Mouse (Mus musculus) MEL (cell line): Measurements from ENCODE around the gene Hnf1b. TPM values are rescaled to one million over a fixed set of nuclear protein-coding genes. Genes with fewer than 3 reads are reported as not detected.

ENCODE experiments used
- DNase-seq: peaks from one replicate; pipeline ENCODE4 v3.0.0; 2011; ENCODE audit warnings: low read depth, low spot score
- H3K27ac ChIP-seq: 2 replicates; pipeline ENCODE4 v1.5.1; 2012; ENCODE audit warnings: low read depth, mild to moderate bottlenecking, control low read depth, low read length, moderate library complexity; ENCODE audit not compliant: control insufficient read depth
- H3K27me3 ChIP-seq, 2 experiments: fragments of 150-350 bp in 1 of 2; sonication (generic) in 1 of 2; 2 replicates each; pipeline ENCODE4 v1.6.1; 2012; ENCODE audit warnings: low read length in 2 of 2, mild to moderate bottlenecking in 2 of 2, improper control_type of control experiment in 1 of 2, moderate library complexity in 1 of 2; ENCODE audit not compliant: insufficient read depth in 2 of 2, control insufficient read depth in 1 of 2
- H3K36me3 ChIP-seq, 2 experiments: 2 replicates each; pipeline ENCODE4 v1.6.1; 2012 to 2014; ENCODE audit warnings: low read length in 2 of 2, improper control_type of control experiment in 1 of 2, inconsistent platforms in 1 of 2, mild to moderate bottlenecking in 1 of 2; ENCODE audit not compliant: insufficient read depth in 2 of 2, control insufficient read depth in 1 of 2
- H3K4me1 ChIP-seq, 2 experiments: fragments of 150-350 bp in 1 of 2; sonication (generic) in 1 of 2; 2 replicates each; pipeline ENCODE4 v1.6.1; 2012; ENCODE audit warnings: low read length in 2 of 2, improper control_type of control experiment in 1 of 2, mild to moderate bottlenecking in 1 of 2; ENCODE audit not compliant: insufficient read depth in 2 of 2, control insufficient read depth in 1 of 2
- H3K4me3 ChIP-seq, 2 experiments: fragments of 150-350 bp in 1 of 2; sonication (generic) in 1 of 2; 2 replicates each; pipeline ENCODE4 v1.5.1; 2012; ENCODE audit warnings: low read depth in 2 of 2, low read length in 2 of 2, mild to moderate bottlenecking in 2 of 2, moderate library complexity in 2 of 2, control low read depth in 1 of 2, improper control_type of control experiment in 1 of 2; ENCODE audit not compliant: control insufficient read depth in 1 of 2, insufficient read depth in 1 of 2
- H3K79me2 ChIP-seq: 2 replicates; pipeline ENCODE4 v1.6.1; 2012; ENCODE audit warnings: mild to moderate bottlenecking, low read length, moderate library complexity; ENCODE audit not compliant: control insufficient read depth, poor library complexity, insufficient read depth
- H3K9ac ChIP-seq: 2 replicates; pipeline ENCODE4 v1.6.1; 2012; ENCODE audit warnings: low read depth, mild to moderate bottlenecking, control low read depth, low read length, moderate library complexity; ENCODE audit not compliant: control insufficient read depth, poor library complexity, severe bottlenecking
- H3K9me3 ChIP-seq: fragments of 150-350 bp; sonication (generic); replicated peaks from 2 replicates; pipeline ENCODE4 v1.6.1; 2012; ENCODE audit warnings: mild to moderate bottlenecking, low read length, improper control_type of control experiment, moderate library complexity; ENCODE audit not compliant: insufficient read depth
- BHLHE40 ChIP-seq: IDR thresholded peaks from 2 replicates; pipeline ENCODE4 v1.6.1; 2012; ENCODE audit warnings: low read depth, mild to moderate bottlenecking, inconsistent platforms, low read length, improper control_type of control experiment, borderline replicate concordance
- CHD2 ChIP-seq: IDR thresholded peaks from 2 replicates; pipeline ENCODE4 v1.6.1; 2011; ENCODE audit warnings: low read length, improper control_type of control experiment
- E2F4 ChIP-seq: IDR thresholded peaks from 2 replicates; pipeline ENCODE4 v1.6.1; 2011; ENCODE audit warnings: low read depth, low read length, improper control_type of control experiment, borderline replicate concordance
- ETS1 ChIP-seq: IDR thresholded peaks from 2 replicates; pipeline ENCODE4 v1.6.1; 2012; ENCODE audit warnings: low read depth, mild to moderate bottlenecking, inconsistent platforms, low read length, improper control_type of control experiment, moderate library complexity
- HCFC1 ChIP-seq: IDR thresholded peaks from 2 replicates; pipeline ENCODE4 v1.6.1; 2012; ENCODE audit warnings: low read depth, mild to moderate bottlenecking, inconsistent platforms, low read length, improper control_type of control experiment, moderate library complexity
- JUND ChIP-seq: IDR thresholded peaks from 2 replicates; pipeline ENCODE4 v1.6.1; 2011; ENCODE audit warnings: low read depth, mild to moderate bottlenecking, improper control_type of control experiment, low read length
- MAFK ChIP-seq: IDR thresholded peaks from 2 replicates; pipeline ENCODE4 v1.6.1; 2011; ENCODE audit warnings: low read depth, mild to moderate bottlenecking, low read length, improper control_type of control experiment, borderline replicate concordance
- MAZ ChIP-seq: IDR thresholded peaks from 2 replicates; pipeline ENCODE4 v1.6.1; 2012; ENCODE audit warnings: low read depth, mild to moderate bottlenecking, inconsistent platforms, low read length, improper control_type of control experiment
- MEF2A ChIP-seq: IDR thresholded peaks from 2 replicates; pipeline ENCODE4 v1.6.1; 2014; ENCODE audit warnings: low read depth, mild to moderate bottlenecking, inconsistent platforms, low read length, improper control_type of control experiment; ENCODE audit not compliant: poor library complexity, insufficient replicate concordance, severe bottlenecking; ENCODE audit errors: extremely low read depth
- MXI1 ChIP-seq: IDR thresholded peaks from 2 replicates; pipeline ENCODE4 v1.6.1; 2011; ENCODE audit warnings: mild to moderate bottlenecking, low read depth, low read length, improper control_type of control experiment
- MYC ChIP-seq: IDR thresholded peaks from 2 replicates; pipeline ENCODE4 v1.6.1; 2011; ENCODE audit warnings: low read depth, mild to moderate bottlenecking, low read length, improper control_type of control experiment, moderate library complexity
- NRF1 ChIP-seq: IDR thresholded peaks from 2 replicates; pipeline ENCODE4 v1.6.1; 2014; ENCODE audit warnings: low read depth, mild to moderate bottlenecking, inconsistent platforms, low read length, improper control_type of control experiment, moderate library complexity; ENCODE audit not compliant: poor library complexity, insufficient read depth, severe bottlenecking
- RAD21 ChIP-seq: IDR thresholded peaks from 2 replicates; pipeline ENCODE4 v1.6.1; 2011; ENCODE audit warnings: mild to moderate bottlenecking, low read depth, low read length, improper control_type of control experiment
- RCOR1 ChIP-seq: IDR thresholded peaks from 2 replicates; pipeline ENCODE4 v1.6.1; 2012; ENCODE audit warnings: low read depth, mild to moderate bottlenecking, inconsistent platforms, low read length, improper control_type of control experiment
- TAL1 ChIP-seq: IDR thresholded peaks from 2 replicates; pipeline ENCODE4 v1.6.1; 2012; ENCODE audit warnings: mild to moderate bottlenecking, inconsistent platforms, low read length, moderate library complexity, mixed read lengths
- TCF12 ChIP-seq: IDR thresholded peaks from 2 replicates; pipeline ENCODE4 v1.6.1; 2014; ENCODE audit warnings: low read depth, mild to moderate bottlenecking, inconsistent platforms, low read length, improper control_type of control experiment, moderate library complexity
- UBTF ChIP-seq: IDR thresholded peaks from 2 replicates; pipeline ENCODE4 v1.6.1; 2012; ENCODE audit warnings: low read depth, mild to moderate bottlenecking, inconsistent platforms, low read length, improper control_type of control experiment, moderate library complexity, borderline replicate concordance; ENCODE audit not compliant: insufficient read depth
- USF1 ChIP-seq: IDR thresholded peaks from 2 replicates; pipeline ENCODE4 v1.6.1; 2014; ENCODE audit warnings: low read depth, mild to moderate bottlenecking, inconsistent platforms, low read length, improper control_type of control experiment, moderate library complexity
- ZMIZ1 ChIP-seq: IDR thresholded peaks from 2 replicates; pipeline ENCODE4 v1.6.1; 2012; ENCODE audit warnings: low read depth, mild to moderate bottlenecking, inconsistent platforms, low read length, improper control_type of control experiment, moderate library complexity
- polyA plus RNA-seq, 2 experiments: library from polyadenylated mRNA; stranded (reverse) in 1 of 2; unstranded in 1 of 2; fragments of >175 nt in 1 of 2; fragments of >200 nt in 1 of 2; gene quantifications; 2 replicates each; pipeline versions ENCODE4 v1.2.1 to v1.2.4; 2012; ENCODE audit warnings: low replicate concordance in 2 of 2, low read depth in 1 of 2; ENCODE audit not compliant: insufficient read length in 2 of 2, insufficient read depth in 1 of 2, missing spikeins in 1 of 2
- total RNA-seq: library from RNA; depleted of rRNA; stranded (reverse); fragments of 300-350 nt; gene quantifications from 2 replicates; pipeline ENCODE4 v1.2.3, GENCODE M21; 2012

Gene Hnf1b
- total and polyA plus RNA-seq, 3 experiments, result not detected

DNA sequence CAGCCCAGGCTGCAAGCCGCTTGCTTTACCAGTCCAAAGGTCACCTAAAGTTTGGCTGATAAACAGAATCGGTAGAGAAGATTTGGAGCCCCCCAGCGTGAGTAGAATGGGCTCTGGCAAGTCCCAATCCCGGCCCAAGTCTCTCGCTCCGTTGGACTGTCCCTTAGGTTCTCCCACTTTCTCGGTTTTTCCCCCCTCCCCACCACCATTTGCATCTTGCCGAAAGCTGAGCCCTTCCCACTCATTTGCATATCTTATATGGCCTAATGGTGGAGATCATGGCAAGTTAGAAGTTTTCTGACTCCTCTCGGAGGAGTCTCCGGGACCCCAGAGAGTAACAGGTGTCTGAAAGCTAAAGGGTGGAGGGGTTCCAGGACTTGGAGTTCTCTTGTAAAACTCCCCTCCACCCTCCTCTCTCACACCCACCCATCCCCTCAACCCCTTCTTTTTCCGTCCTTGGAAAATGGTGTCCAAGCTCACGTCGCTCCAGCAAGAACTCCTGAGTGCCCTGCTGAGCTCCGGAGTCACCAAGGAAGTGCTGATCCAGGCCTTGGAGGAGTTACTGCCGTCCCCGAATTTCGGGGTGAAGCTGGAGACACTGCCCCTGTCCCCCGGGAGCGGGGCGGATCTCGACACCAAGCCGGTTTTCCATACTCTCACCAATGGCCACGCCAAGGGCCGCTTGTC lies 866 bp downstream of the Hnf1b start:
- H3K27me3 ChIP-seq, result peaks cover 9 to 14% of the 10 kb centered on the region in 2 experiments
- no peaks in the 10 kb centered on the region for H3K79me2 ChIP-seq
- no peak overlapping the region for H3K27ac ChIP-seq
- no peaks in the 10 kb centered on the region for H3K4me1 ChIP-seq
- TF ChIP-seq NRF1, result no peak
- no peak for TF ChIP-seq UBTF
- TF ChIP-seq MAFK, result no peak
- TF ChIP-seq RAD21, result no peak
- TF ChIP-seq RCOR1, result no peak
- TF ChIP-seq ETS1, result no peak
- TF ChIP-seq TCF12, result no peak
- no peak for TF ChIP-seq HCFC1
- TF ChIP-seq MXI1, result no peak
- no peaks in the 10 kb centered on the region for H3K36me3 ChIP-seq
- no peak for DNase-seq
- H3K9ac ChIP-seq, result no peak overlapping the region
- no peaks in the 10 kb centered on the region for H3K9me3 ChIP-seq
- H3K4me3 ChIP-seq, result no peak overlapping the region

DNA sequence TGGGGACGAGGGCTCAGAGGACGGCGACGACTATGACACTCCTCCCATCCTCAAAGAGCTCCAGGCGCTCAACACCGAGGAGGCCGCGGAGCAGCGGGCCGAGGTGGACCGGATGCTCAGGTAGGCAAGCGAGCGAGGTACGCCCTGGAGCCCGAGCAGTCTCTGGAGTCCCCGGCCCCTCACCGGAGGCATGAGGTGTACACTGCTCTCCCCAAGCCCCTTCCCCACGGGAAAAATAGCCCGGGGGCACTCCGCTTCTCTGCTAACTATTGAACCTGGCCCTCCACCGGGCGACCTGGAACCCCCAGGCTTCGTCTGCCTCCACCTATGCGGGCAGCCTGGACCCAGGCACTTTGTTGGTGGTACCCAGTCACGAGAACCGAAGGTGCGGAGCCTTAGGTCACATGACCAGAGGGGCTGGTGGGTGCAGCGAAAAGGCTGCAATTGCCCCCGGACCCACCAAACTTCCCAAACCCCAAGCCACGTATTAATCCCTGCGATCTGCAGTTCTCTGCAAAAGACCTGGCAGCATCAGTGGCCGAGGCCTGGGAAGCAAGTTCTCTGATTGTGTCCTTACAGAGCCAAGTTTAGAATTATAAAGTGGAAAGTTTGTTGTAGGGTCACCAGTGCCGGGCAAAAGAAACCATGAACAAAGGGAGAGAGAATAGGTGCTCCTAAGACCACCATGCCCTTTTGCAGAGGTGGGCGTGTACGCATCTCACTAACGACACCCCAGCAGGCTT lies 1.6 kb downstream of the Hnf1b start:
- Histone ChIP-seq H3K4me3 (no peak overlapping the region), H3K27me3 (peaks cover 11 to 17% of the 10 kb centered on the region in 2 experiments), H3K4me1 (no peaks in the 10 kb centered on the region), H3K27ac (no peak overlapping the region), H3K36me3 (no peaks in the 10 kb centered on the region), H3K9ac (no peak overlapping the region), H3K79me2 (no peaks in the 10 kb centered on the region), H3K9me3 (no peaks in the 10 kb centered on the region)
- TF ChIP-seq MYC (no peak), USF1 (0 out of 2 replicates have a peak, but pooled peaks have one; percentile 18)
- no peak for DNase-seq

DNA sequence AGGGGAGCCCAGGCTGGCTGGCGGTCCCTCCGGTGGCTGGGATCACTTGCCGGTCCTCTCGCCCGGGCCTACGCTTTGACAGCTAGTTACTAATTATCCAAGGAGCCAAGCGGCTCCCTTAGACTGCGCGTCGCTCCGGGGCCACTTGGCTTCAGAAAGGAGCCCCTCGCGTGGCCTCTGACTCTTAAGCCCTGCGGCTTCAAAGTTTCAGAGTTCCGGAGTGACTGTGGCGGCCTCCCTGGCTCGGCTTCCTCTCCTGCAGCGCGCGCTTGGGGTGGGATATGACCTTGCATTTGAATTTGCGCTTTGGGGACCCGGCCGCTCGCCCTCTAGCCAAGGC lies 2.1 kb downstream of the Hnf1b start:
- no peaks in the 10 kb centered on the region for H3K4me1 ChIP-seq
- H3K27me3 ChIP-seq, result peaks cover 11 to 17% of the 10 kb centered on the region in 2 experiments
- H3K9me3 ChIP-seq, result no peaks in the 10 kb centered on the region
- H3K4me3 ChIP-seq, result no peak overlapping the region
- no peaks in the 10 kb centered on the region for H3K79me2 ChIP-seq
- DNase-seq, result no peak
- TF ChIP-seq ZMIZ1 (no peak), CHD2 (no peak), MYC (no peak), E2F4 (no peak), TAL1 (no peak), JUND (no peak), BHLHE40 (no peak), MEF2A (no peak), MAZ (no peak)
- no peaks in the 10 kb centered on the region for H3K36me3 ChIP-seq
- no peak overlapping the region for H3K9ac ChIP-seq
- no peak overlapping the region for H3K27ac ChIP-seq
